Mouse (Mus musculus) lung, adult 2 months (tissue): ENCODE measurements around the gene Klhl10.

Source experiments
- CTCF ChIP-seq: fragments of 200-500 bp; IDR thresholded peaks from 2 replicates; pipeline ENCODE4 v1.5.1; 2011; ENCODE audit warnings: mild to moderate bottlenecking, low read length, control low read depth; ENCODE audit not compliant: insufficient read depth
- POLR2A ChIP-seq: fragments of 200-500 bp; IDR thresholded peaks from 2 replicates; pipeline ENCODE4 v1.6.1; 2011; ENCODE audit warnings: low read depth, mild to moderate bottlenecking, control low read depth, low read length, borderline replicate concordance; ENCODE audit errors: extremely low read depth

DNA sequence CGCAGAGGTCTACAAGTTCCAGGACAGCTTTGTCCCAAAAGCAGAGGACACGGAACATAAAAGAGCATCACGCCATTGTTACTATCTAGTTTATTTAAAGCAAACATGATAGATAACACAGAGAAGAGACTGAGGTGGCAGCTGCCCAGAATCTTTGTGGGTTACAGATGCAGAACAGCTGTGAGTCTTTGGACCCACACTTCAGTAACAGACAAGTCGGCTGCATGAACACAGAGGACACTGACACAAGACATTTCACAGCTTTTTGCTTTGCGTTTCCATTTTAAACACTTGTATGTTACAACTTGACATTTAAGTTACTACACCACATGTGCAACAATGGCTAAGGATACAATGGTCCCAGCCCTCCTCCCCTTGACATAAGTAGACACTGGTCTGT lies 34.6 kb downstream of the Klhl10 start:
- TF ChIP-seq POLR2A (no peak), CTCF (no peak)
